Mouse (Mus musculus): ENCODE data around the gene Apeh. TPM values are rescaled to one million over a fixed set of nuclear protein-coding genes. Genes with fewer than 3 reads are reported as not detected.
A peak's percentile ranks its signal among the peaks of the same experiment; 100 is the strongest.

Gene Apeh
- polyA plus RNA-seq (2015; fragmentation: Nextera tagmentation; extraction: Ambion mirVana) = 75.1 and 82.7 TPM in 2 replicates

GRCm38 (mm10) chr9:108094184-108094941, at the start of gene Apeh:
Gene Apeh (minus strand): TSS chr9:108094606.
- Histone ChIP-seq H3K9me3 (replicated peaks; ENCODE audit: control insufficient read depth, low read length) (no peaks in the 10 kb centered on the region), H3K4me3 (replicated peaks; ENCODE audit: low read length) (peak within 1 kb of the TSS; percentile 81), H3K4me2 (ENCODE audit: low read depth, low read length) (peak within 1 kb of the TSS; percentile 99), H3K36me3 (ENCODE audit: control insufficient read depth, insufficient read depth, low read length) (0 out of 2 replicates have a peak, but pooled peaks cover under 1% of the 10 kb centered on the region), H3K4me1 (ENCODE audit: control insufficient read depth, insufficient read depth, low read length) (peaks cover 20% of the 10 kb centered on the region), H3K27ac (ENCODE audit: low read length) (peak within 1 kb of the TSS; percentile 78), H3K9ac (ENCODE audit: low read length) (peak within 1 kb of the TSS; percentile 86), H3K27me3 (ENCODE audit: control insufficient read depth, insufficient read depth, low read length) (no peaks in the 10 kb centered on the region)
- ATAC-seq (ENCODE audit: insufficient read depth, low FRiP score) = peak; percentile 95
- under 1% methylated on average over 52 of the region's 52 CpGs for WGBS

- no peak overlapping the region for H3K4me3 ChIP-seq (replicated peaks; ENCODE audit: low read length)
- H3K4me2 ChIP-seq (ENCODE audit: low read depth, low read length) = no peak overlapping the region
- H3K27me3 ChIP-seq (ENCODE audit: control insufficient read depth, insufficient read depth, low read length) = no peaks in the 10 kb centered on the region
- WGBS = 69% methylated on average over 2 of the region's 2 CpGs
- H3K9ac ChIP-seq (ENCODE audit: low read length) = no peak overlapping the region
- ATAC-seq (ENCODE audit: insufficient read depth, low FRiP score) = no peak
- 0 out of 2 replicates have a peak, but pooled peaks cover 4% of the 10 kb centered on the region for H3K4me1 ChIP-seq (ENCODE audit: control insufficient read depth, insufficient read depth, low read length)
- H3K36me3 ChIP-seq (ENCODE audit: control insufficient read depth, insufficient read depth, low read length) = no peaks in the 10 kb centered on the region
- H3K27ac ChIP-seq (ENCODE audit: low read length) = no peak overlapping the region
- H3K9me3 ChIP-seq (replicated peaks; ENCODE audit: control insufficient read depth, low read length) = no peaks in the 10 kb centered on the region
Observed at GRCm38 (mm10) chr9:108143470-108143869, 49.1 kb upstream of the Apeh start.

- Histone ChIP-seq H3K4me3 (replicated peaks; ENCODE audit: low read length) (no peak overlapping the region), H3K4me1 (ENCODE audit: control insufficient read depth, insufficient read depth, low read length) (0 out of 2 replicates have a peak, but pooled peaks cover 4% of the 10 kb centered on the region), H3K9me3 (replicated peaks; ENCODE audit: control insufficient read depth, low read length) (no peaks in the 10 kb centered on the region), H3K27me3 (ENCODE audit: control insufficient read depth, insufficient read depth, low read length) (no peaks in the 10 kb centered on the region), H3K4me2 (ENCODE audit: low read depth, low read length) (no peak overlapping the region), H3K36me3 (ENCODE audit: control insufficient read depth, insufficient read depth, low read length) (no peaks in the 10 kb centered on the region), H3K9ac (ENCODE audit: low read length) (no peak overlapping the region), H3K27ac (ENCODE audit: low read length) (no peak overlapping the region)
- ATAC-seq (ENCODE audit: insufficient read depth, low FRiP score) = no peak
- 84% methylated on average over 10 of the region's 10 CpGs for WGBS
Observed at GRCm38 (mm10) chr9:108141387-108141786, 47.0 kb upstream of the Apeh start.

- Histone ChIP-seq H3K4me1 (ENCODE audit: control insufficient read depth, insufficient read depth, low read length) (no peaks in the 10 kb centered on the region), H3K27ac (ENCODE audit: low read length) (no peak overlapping the region), H3K4me2 (ENCODE audit: low read depth, low read length) (no peak overlapping the region), H3K4me3 (replicated peaks; ENCODE audit: low read length) (no peak overlapping the region), H3K27me3 (ENCODE audit: control insufficient read depth, insufficient read depth, low read length) (no peaks in the 10 kb centered on the region), H3K9me3 (replicated peaks; ENCODE audit: control insufficient read depth, low read length) (no peaks in the 10 kb centered on the region), H3K36me3 (ENCODE audit: control insufficient read depth, insufficient read depth, low read length) (no peaks in the 10 kb centered on the region), H3K9ac (ENCODE audit: low read length) (no peak overlapping the region)
- WGBS = 76% methylated on average over 7 of the region's 7 CpGs
- ATAC-seq (ENCODE audit: insufficient read depth, low FRiP score) = no peak
Observed at GRCm38 (mm10) chr9:108139963-108140695, 45.7 kb upstream of the Apeh start.

- no peaks in the 10 kb centered on the region for H3K4me1 ChIP-seq (ENCODE audit: control insufficient read depth, insufficient read depth, low read length)
- WGBS = 83% methylated on average over 17 of the region's 17 CpGs
- no peak overlapping the region for H3K4me3 ChIP-seq (replicated peaks; ENCODE audit: low read length)
- no peak overlapping the region for H3K4me2 ChIP-seq (ENCODE audit: low read depth, low read length)
- no peaks in the 10 kb centered on the region for H3K27me3 ChIP-seq (ENCODE audit: control insufficient read depth, insufficient read depth, low read length)
- H3K9me3 ChIP-seq (replicated peaks; ENCODE audit: control insufficient read depth, low read length) = no peaks in the 10 kb centered on the region
- ATAC-seq (ENCODE audit: insufficient read depth, low FRiP score) = no peak
- H3K36me3 ChIP-seq (ENCODE audit: control insufficient read depth, insufficient read depth, low read length) = no peaks in the 10 kb centered on the region
- H3K9ac ChIP-seq (ENCODE audit: low read length) = no peak overlapping the region
- no peak overlapping the region for H3K27ac ChIP-seq (ENCODE audit: low read length)
Observed at GRCm38 (mm10) chr9:108139169-108139962, 45.0 kb upstream of the Apeh start.

GRCm38 (mm10) chr9:108138118-108138517, 43.7 kb upstream of the Apeh start:
- Histone ChIP-seq H3K9me3 (replicated peaks; ENCODE audit: control insufficient read depth, low read length) (no peaks in the 10 kb centered on the region), H3K36me3 (ENCODE audit: control insufficient read depth, insufficient read depth, low read length) (no peaks in the 10 kb centered on the region), H3K27me3 (ENCODE audit: control insufficient read depth, insufficient read depth, low read length) (no peaks in the 10 kb centered on the region), H3K9ac (ENCODE audit: low read length) (no peak overlapping the region), H3K4me3 (replicated peaks; ENCODE audit: low read length) (no peak overlapping the region), H3K4me1 (ENCODE audit: control insufficient read depth, insufficient read depth, low read length) (no peaks in the 10 kb centered on the region), H3K4me2 (ENCODE audit: low read depth, low read length) (no peak overlapping the region), H3K27ac (ENCODE audit: low read length) (no peak overlapping the region)
- no peak for ATAC-seq (ENCODE audit: insufficient read depth, low FRiP score)
- WGBS = 74% methylated on average over 6 of the region's 6 CpGs

- Histone ChIP-seq H3K9me3 (replicated peaks; ENCODE audit: control insufficient read depth, low read length) (no peaks in the 10 kb centered on the region), H3K4me2 (ENCODE audit: low read depth, low read length) (no peak overlapping the region), H3K9ac (ENCODE audit: low read length) (no peak overlapping the region), H3K4me3 (replicated peaks; ENCODE audit: low read length) (no peak overlapping the region), H3K36me3 (ENCODE audit: control insufficient read depth, insufficient read depth, low read length) (no peaks in the 10 kb centered on the region), H3K27ac (ENCODE audit: low read length) (no peak overlapping the region), H3K27me3 (ENCODE audit: control insufficient read depth, insufficient read depth, low read length) (no peaks in the 10 kb centered on the region), H3K4me1 (ENCODE audit: control insufficient read depth, insufficient read depth, low read length) (no peaks in the 10 kb centered on the region)
- peak; percentile 59; the same call in 1 of the 2 replicates for ATAC-seq (ENCODE audit: insufficient read depth, low FRiP score)
- WGBS = 30% methylated on average over 17 of the region's 17 CpGs
Observed at GRCm38 (mm10) chr9:108137523-108137922, 43.1 kb upstream of the Apeh start.

- H3K9me3 ChIP-seq (replicated peaks; ENCODE audit: control insufficient read depth, low read length) = no peaks in the 10 kb centered on the region
- no peak overlapping the region for H3K9ac ChIP-seq (ENCODE audit: low read length)
- 74% methylated on average over 6 of the region's 6 CpGs for WGBS
- no peak overlapping the region for H3K27ac ChIP-seq (ENCODE audit: low read length)
- no peaks in the 10 kb centered on the region for H3K27me3 ChIP-seq (ENCODE audit: control insufficient read depth, insufficient read depth, low read length)
- ATAC-seq (ENCODE audit: insufficient read depth, low FRiP score) = peak; percentile 48; the same call in 1 of the 2 replicates
- no peaks in the 10 kb centered on the region for H3K36me3 ChIP-seq (ENCODE audit: control insufficient read depth, insufficient read depth, low read length)
- no peaks in the 10 kb centered on the region for H3K4me1 ChIP-seq (ENCODE audit: control insufficient read depth, insufficient read depth, low read length)
- no peak overlapping the region for H3K4me3 ChIP-seq (replicated peaks; ENCODE audit: low read length)
- H3K4me2 ChIP-seq (ENCODE audit: low read depth, low read length) = no peak overlapping the region
Observed at GRCm38 (mm10) chr9:108136930-108137462, 42.6 kb upstream of the Apeh start.

Measured in stomach, embryonic 16.5 days (tissue).